Mouse (Mus musculus): ENCODE results near the gene Ccar1. TPM values are rescaled to one million over a fixed set of nuclear protein-coding genes. Genes with fewer than 3 reads are reported as not detected.
A peak's percentile ranks its signal among the peaks of the same experiment; 100 is the strongest.
"Not testable (repeated sequence)": the region's sequence is repeated elsewhere in the genome, so short reads cannot be mapped to it uniquely, and the experiment has no call there.

Gene Ccar1
- 10 to 100 TPM; 49.5 to 50.7 TPM for total RNA-seq (2021)

GRCm38 (mm10) chr10:62792177-62793090 is at the start of gene Ccar1:
Gene Ccar1, minus strand, starts transcription at chr10:62792286.
- DNase-seq, result peak; percentile 99
- intact Hi-C loops (cut with DNase I), result loop anchor here (5.0 to 10.0 kb wide), 3 partner anchors 130 to 288 kb away; partner anchors contain the start of genes Hnrnph3, Pbld2 and Slc25a16

GRCm38 (mm10) chr10:62840687-62841086 is 48.6 kb upstream of the Ccar1 start:
- intact Hi-C loops (cut with DNase I), result loop anchor here (5.0 kb wide), 1 partner anchor 182 kb away; the partner anchor contains the start of genes Hnrnph3 and Pbld2
- no peak for DNase-seq

- intact Hi-C loops (cut with DNase I), result no loop called here
- DNase-seq, result no peak
These were observed 45.9 kb upstream of the Ccar1 start for GRCm38 (mm10) chr10:62837987-62838386.

- intact Hi-C loops (cut with DNase I), result no loop called here
These were observed 40.7 kb upstream of the Ccar1 start for GRCm38 (mm10) chr10:62832783-62833182.

GRCm38 (mm10) chr10:62831546-62831945 is 39.5 kb upstream of the Ccar1 start:
- intact Hi-C loops (cut with DNase I), result no loop called here
- no peak for DNase-seq

More at GRCm38 (mm10) chr10:62832783-62833182, 40.7 kb upstream of the Ccar1 start:
- no peak for DNase-seq

- intact Hi-C loops (cut with DNase I), result no loop called here
- no peak for DNase-seq
These were observed 32.4 kb upstream of the Ccar1 start for GRCm38 (mm10) chr10:62824474-62824873.

GRCm38 (mm10) chr10:62823431-62823830 is 31.3 kb upstream of the Ccar1 start:
- intact Hi-C loops (cut with DNase I), result no loop called here
- DNase-seq, result no peak

GRCm38 (mm10) chr10:62810010-62810409 is 17.9 kb upstream of the Ccar1 start:
- no peak for DNase-seq
- intact Hi-C loops (cut with DNase I), result loop anchor here (5.0 kb wide), 1 partner anchor 257 kb away; no protein-coding TSS in a partner anchor

- intact Hi-C loops (cut with DNase I), result no loop called here
- DNase-seq, result no peak
These were observed 16.7 kb upstream of the Ccar1 start for GRCm38 (mm10) chr10:62808766-62809165.

GRCm38 (mm10) chr10:62808316-62808715 is 16.2 kb upstream of the Ccar1 start:
- DNase-seq, result no peak
- intact Hi-C loops (cut with DNase I), result no loop called here

GRCm38 (mm10) chr10:62804106-62804505 is 12.0 kb upstream of the Ccar1 start:
- no peak for DNase-seq
- intact Hi-C loops (cut with DNase I), result no loop called here

- DNase-seq, result no peak
These were observed 11.2 kb upstream of the Ccar1 start for GRCm38 (mm10) chr10:62803296-62803695.

GRCm38 (mm10) chr10:62794221-62794620 is 2.1 kb upstream of the Ccar1 start:
- DNase-seq, result no peak
- intact Hi-C loops (cut with DNase I), result loop anchor here (5.0 to 10.0 kb wide), 3 partner anchors 128 to 289 kb away; partner anchors contain the start of genes Hnrnph3, Pbld2 and Slc25a16

More at GRCm38 (mm10) chr10:62803296-62803695, 11.2 kb upstream of the Ccar1 start:
- intact Hi-C loops (cut with DNase I), result no loop called here

GRCm38 (mm10) chr10:62793091-62793453 is 986 bp upstream of the Ccar1 start:
- DNase-seq, result no peak
- intact Hi-C loops (cut with DNase I), result loop anchor here (5.0 to 10.0 kb wide), 3 partner anchors 129 to 288 kb away; partner anchors contain the start of genes Hnrnph3, Pbld2 and Slc25a16

- intact Hi-C loops (cut with DNase I), result loop anchor here (5.0 to 10.0 kb wide), 3 partner anchors 131 to 287 kb away; partner anchors contain the start of genes Hnrnph3, Pbld2 and Slc25a16
- DNase-seq, result no peak
These were observed 572 bp downstream of the Ccar1 start for GRCm38 (mm10) chr10:62791251-62792176.

GRCm38 (mm10) chr10:62781776-62782175 is 10.3 kb downstream of the Ccar1 start:
- DNase-seq; intact Hi-C loops (cut with DNase I): not testable (repeated sequence)

- intact Hi-C loops (cut with DNase I), result no loop called here
- DNase-seq, result no peak
These were observed 41.3 kb downstream of the Ccar1 start for GRCm38 (mm10) chr10:62750781-62751180.

GRCm38 (mm10) chr10:62739961-62740737 is 51.9 kb downstream of the Ccar1 start:
- intact Hi-C loops (cut with DNase I), result no loop called here
- no peak for DNase-seq

- intact Hi-C loops (cut with DNase I), result no loop called here
- no peak for DNase-seq
These were observed 55.0 kb downstream of the Ccar1 start for GRCm38 (mm10) chr10:62736965-62737688.

Measured in heart, postnatal 36 days (tissue).